Mouse (Mus musculus) liver, adult 2 months (tissue): ENCODE measurements around the gene Nat14. TPM values are rescaled to one million over a fixed set of nuclear protein-coding genes. Genes with fewer than 3 reads are reported as not detected.

Experiments
- DNase-seq: peaks from one replicate; pipeline ENCODE4 v3.0.0-alpha.2; 2011; ENCODE audit warnings: low read depth, low spot score; ENCODE audit errors: extremely low read depth
- H3K27ac ChIP-seq: fragments of 200-500 bp; replicated peaks from 2 replicates; pipeline ENCODE4 v1.5.1; 2012; ENCODE audit warnings: low read depth, mild to moderate bottlenecking, control low read depth, inconsistent platforms, low read length; ENCODE audit not compliant: insufficient read depth
- H3K27me3 ChIP-seq: fragments of 200-500 bp; 2 replicates; pipeline ENCODE4 v1.6.1; 2012; ENCODE audit warnings: mild to moderate bottlenecking, moderate library complexity, low read length, inconsistent platforms; ENCODE audit not compliant: control insufficient read depth, insufficient read depth
- H3K36me3 ChIP-seq: fragments of 200-500 bp; 2 replicates; pipeline ENCODE4 v1.6.1; 2012; ENCODE audit warnings: low read length, inconsistent platforms; ENCODE audit not compliant: control insufficient read depth, insufficient read depth
- H3K4me1 ChIP-seq: fragments of 200-500 bp; 2 replicates; pipeline ENCODE4 v1.6.1; 2011; ENCODE audit warnings: low read length; ENCODE audit not compliant: control insufficient read depth, insufficient read depth
- H3K4me3 ChIP-seq: fragments of 200-500 bp; 2 replicates; pipeline ENCODE4 v1.5.1; 2011; ENCODE audit warnings: low read depth, mild to moderate bottlenecking, control low read depth, low read length, moderate library complexity; ENCODE audit not compliant: insufficient read depth
- H3K79me2 ChIP-seq: fragments of 200-500 bp; 2 replicates; pipeline ENCODE4 v1.6.1; 2012; ENCODE audit warnings: inconsistent platforms, mild to moderate bottlenecking, low read length, moderate library complexity; ENCODE audit not compliant: control insufficient read depth, insufficient read depth
- H3K9ac ChIP-seq: fragments of 200-500 bp; 2 replicates; pipeline ENCODE4 v1.6.1; 2012; ENCODE audit warnings: low read depth, mild to moderate bottlenecking, control low read depth, inconsistent platforms, low read length
- CTCF ChIP-seq: fragments of 200-500 bp; IDR thresholded peaks from 2 replicates; pipeline ENCODE4 v1.5.1; 2011; ENCODE audit warnings: low read depth, low read length, control low read depth
- POLR2A ChIP-seq: fragments of 200-500 bp; IDR thresholded peaks from 2 replicates; pipeline ENCODE4 v1.6.1; 2011; ENCODE audit warnings: low read length, control low read depth; ENCODE audit not compliant: insufficient read depth; ENCODE audit errors: extremely low read depth
- WGBS: fragments of 180-500 bp; shearing (Covaris S2); methylation state at CpG from one replicate; pipeline ENCODE4 v1.1.7; 2018; 5-methylcytosine and 5-hydroxymethylcytosine counted together
- polyA plus RNA-seq: library from polyadenylated mRNA; depleted of rRNA; stranded (reverse); fragments of >200 nt; gene quantifications from 2 replicates; pipeline ENCODE4 v1.2.3, GENCODE M21; 2012
- total RNA-seq: library from RNA; depleted of rRNA; stranded (reverse); fragments of >200 nt; gene quantifications from 2 replicates; pipeline ENCODE4 v1.2.3, GENCODE M21; 2014

Nat14 gene
- total and polyA plus RNA-seq, 2 experiments = 0.28 to 0.75 TPM

- Histone ChIP-seq H3K27ac (no peak overlapping the region), H3K4me1 (0 out of 2 replicates have a peak, but pooled peaks cover under 1% of the 10 kb centered on the region), H3K4me3 (no peak overlapping the region), H3K9ac (no peak overlapping the region), H3K36me3 (no peaks in the 10 kb centered on the region; the same call in 1 of the 2 replicates), H3K79me2 (no peaks in the 10 kb centered on the region), H3K27me3 (no peaks in the 10 kb centered on the region)
- no peak for DNase-seq
- WGBS = 82% methylated on average over 11 of the region's 11 CpGs
- TF ChIP-seq CTCF (no peak), POLR2A (no peak)
Observed at GRCm38 (mm10) chr7:4895186-4895585, 26.6 kb upstream of the Nat14 start.

GRCm38 (mm10) chr7:4898851-4899648 lies 22.8 kb upstream of the Nat14 start:
- no peaks in the 10 kb centered on the region for H3K36me3 ChIP-seq
- WGBS = 30% methylated on average over 16 of the region's 18 CpGs
- no peak for DNase-seq
- H3K27ac ChIP-seq = no peak overlapping the region; the same call in 1 of the 2 replicates
- no peaks in the 10 kb centered on the region for H3K79me2 ChIP-seq
- H3K4me1 ChIP-seq = 0 out of 2 replicates have a peak, but pooled peaks cover 4% of the 10 kb centered on the region
- peak overlapping the region; percentile 51; the same call in 1 of the 2 replicates for H3K9ac ChIP-seq
- TF ChIP-seq CTCF (no peak), POLR2A (no peak)
- H3K27me3 ChIP-seq = no peaks in the 10 kb centered on the region
- H3K4me3 ChIP-seq = peak overlapping the region; percentile 10; the same call in 1 of the 2 replicates

GRCm38 (mm10) chr7:4899649-4900522 lies 21.9 kb upstream of the Nat14 start:
- no peak for TF ChIP-seq CTCF
- peak; percentile 42 for DNase-seq

GRCm38 (mm10) chr7:4900523-4900851 lies 21.3 kb upstream of the Nat14 start:
- no peak for DNase-seq
- TF ChIP-seq CTCF = no peak
- TF ChIP-seq POLR2A = no peak
- H3K27ac ChIP-seq = no peak overlapping the region
- no peaks in the 10 kb centered on the region for H3K27me3 ChIP-seq
- WGBS = 38% methylated on average over 11 of the region's 11 CpGs
- no peaks in the 10 kb centered on the region for H3K79me2 ChIP-seq
- H3K9ac ChIP-seq = no peak overlapping the region; the same call in 1 of the 2 replicates
- no peak overlapping the region; the same call in 1 of the 2 replicates for H3K4me3 ChIP-seq
- H3K4me1 ChIP-seq = 0 out of 2 replicates have a peak, but pooled peaks cover 4% of the 10 kb centered on the region
- H3K36me3 ChIP-seq = no peaks in the 10 kb centered on the region

More at GRCm38 (mm10) chr7:4899649-4900522, 21.9 kb upstream of the Nat14 start:
- Histone ChIP-seq H3K4me1 (0 out of 2 replicates have a peak, but pooled peaks cover 4% of the 10 kb centered on the region), H3K9ac (peak overlapping the region; percentile 51), H3K36me3 (no peaks in the 10 kb centered on the region), H3K27ac (no peak overlapping the region; the same call in 1 of the 2 replicates), H3K4me3 (peak overlapping the region; percentile 37), H3K27me3 (no peaks in the 10 kb centered on the region), H3K79me2 (no peaks in the 10 kb centered on the region)
- 6% methylated on average over 19 of the region's 19 CpGs for WGBS

GRCm38 (mm10) chr7:4901171-4901570 lies 20.7 kb upstream of the Nat14 start:
- H3K27me3 ChIP-seq = no peaks in the 10 kb centered on the region
- H3K79me2 ChIP-seq = no peaks in the 10 kb centered on the region
- no peaks in the 10 kb centered on the region for H3K36me3 ChIP-seq
- H3K4me1 ChIP-seq = 0 out of 2 replicates have a peak, but pooled peaks cover 4% of the 10 kb centered on the region
- 66% methylated on average over 8 of the region's 8 CpGs for WGBS
- TF ChIP-seq POLR2A (no peak), CTCF (peak; percentile 77)
- H3K27ac ChIP-seq = no peak overlapping the region
- DNase-seq = no peak
- H3K9ac ChIP-seq = no peak overlapping the region
- no peak overlapping the region for H3K4me3 ChIP-seq
